Mouse (Mus musculus) kidney, embryonic 14.5 days (tissue): Measurements from ENCODE around the gene Hvcn1. TPM values are rescaled to one million over a fixed set of nuclear protein-coding genes. Genes with fewer than 3 reads are reported as not detected.

Experiments used
- ATAC-seq: fragments of 200-750 bp; cut with Nextera tagmentation; 2 replicates; pipeline ENCODE4 v1.8.0; 2017; ENCODE audit warnings: moderate number of reproducible peaks, mild to moderate bottlenecking, moderate TSS enrichment, moderate library complexity; ENCODE audit not compliant: low FRiP score, low TSS enrichment
- H3K27ac ChIP-seq: fragments of 300-500 bp; sonication (generic); 2 replicates; pipeline ENCODE4 v1.5.1; 2014; ENCODE audit warnings: low read depth, mild to moderate bottlenecking, low read length, moderate library complexity, mixed read lengths
- H3K27me3 ChIP-seq: fragments of 300-500 bp; sonication (generic); 2 replicates; pipeline ENCODE4 v1.6.1; 2014; ENCODE audit warnings: mild to moderate bottlenecking, low read length; ENCODE audit not compliant: control insufficient read depth, insufficient read depth
- H3K36me3 ChIP-seq: fragments of 300-500 bp; sonication (generic); 2 replicates; pipeline ENCODE4 v1.6.1; 2014; ENCODE audit warnings: low read length, mixed read lengths; ENCODE audit not compliant: control insufficient read depth, insufficient read depth
- H3K4me1 ChIP-seq: fragments of 300-500 bp; sonication (generic); 2 replicates; pipeline ENCODE4 v1.6.1; 2014; ENCODE audit warnings: low read length, mixed read lengths; ENCODE audit not compliant: control insufficient read depth, insufficient read depth
- H3K4me2 ChIP-seq: fragments of 300-500 bp; sonication (generic); replicated peaks from 2 replicates; pipeline ENCODE4 v1.6.1; 2014; ENCODE audit warnings: low read depth, mild to moderate bottlenecking, low read length
- H3K4me3 ChIP-seq: fragments of 300-500 bp; sonication (generic); 2 replicates; pipeline ENCODE4 v1.5.1; 2014; ENCODE audit warnings: mild to moderate bottlenecking, low read length
- H3K9ac ChIP-seq: fragments of 300-500 bp; sonication (generic); 2 replicates; pipeline ENCODE4 v1.6.1; 2014; ENCODE audit warnings: low read depth, mild to moderate bottlenecking, low read length, moderate library complexity
- H3K9me3 ChIP-seq: fragments of 300-500 bp; sonication (generic); 2 replicates; pipeline ENCODE4 v1.6.1; 2016; ENCODE audit warnings: low read length; ENCODE audit not compliant: control insufficient read depth
- WGBS: fragments of 180-500 bp; shearing (Covaris S2); extraction: QIAGEN DNeasy Blood & Tissue Kit; methylation state at CpG from one replicate; pipeline ENCODE4 v1.1.7; 2014; 5-methylcytosine and 5-hydroxymethylcytosine counted together
- polyA plus RNA-seq: library from polyadenylated mRNA; unstranded; fragments of >200 nt; fragmentation: Nextera tagmentation; extraction: Ambion mirVana; gene quantifications from 2 replicates; pipeline ENCODE4 v1.2.1, GENCODE M21; 2014

The Hvcn1 gene
- polyA plus RNA-seq, 1 experiment from 2014 or later, result 12.7 TPM

GRCm38 (mm10) chr5:122237200-122237599 lies 30.6 kb downstream of the Hvcn1 start:
- Histone ChIP-seq H3K27ac (no peak overlapping the region), H3K36me3 (peaks cover 28% of the 10 kb centered on the region), H3K9ac (no peak overlapping the region), H3K4me3 (no peak overlapping the region), H3K27me3 (no peaks in the 10 kb centered on the region), H3K9me3 (no peaks in the 10 kb centered on the region), H3K4me1 (no peaks in the 10 kb centered on the region), H3K4me2 (no peak overlapping the region)
- no peak for ATAC-seq
- WGBS, result 68% methylated on average over 5 of the region's 5 CpGs

GRCm38 (mm10) chr5:122239618-122240017 lies 33.0 kb downstream of the Hvcn1 start:
- Histone ChIP-seq H3K4me2 (no peak overlapping the region), H3K9me3 (no peaks in the 10 kb centered on the region), H3K27ac (no peak overlapping the region), H3K4me3 (no peak overlapping the region), H3K36me3 (peaks cover 30% of the 10 kb centered on the region), H3K27me3 (no peaks in the 10 kb centered on the region), H3K4me1 (no peaks in the 10 kb centered on the region), H3K9ac (no peak overlapping the region)
- WGBS, result 87% methylated on average over 7 of the region's 7 CpGs
- no peak for ATAC-seq

DNA sequence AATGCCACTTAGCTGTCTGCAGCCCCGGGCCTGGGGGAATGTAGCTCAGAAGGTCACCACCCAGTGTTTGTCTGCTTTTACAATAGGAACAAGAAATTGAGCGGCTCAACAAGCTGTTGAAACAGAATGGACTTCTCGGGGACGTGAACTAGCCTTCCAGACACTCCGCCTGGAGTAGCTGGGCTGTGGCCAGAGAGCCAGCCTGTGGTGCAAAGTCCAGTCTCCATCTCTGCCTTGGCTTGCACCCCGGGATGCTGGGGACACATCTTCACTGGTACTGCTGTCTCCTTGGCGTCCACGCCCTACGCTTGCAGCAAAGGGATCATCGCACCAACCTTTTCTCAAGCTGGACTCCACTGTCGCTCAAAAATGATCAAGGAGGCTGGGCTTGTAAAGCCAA lies 33.9 kb downstream of the Hvcn1 start:
- H3K27me3 ChIP-seq, result no peaks in the 10 kb centered on the region
- H3K4me2 ChIP-seq, result no peak overlapping the region
- peaks cover 30% of the 10 kb centered on the region for H3K36me3 ChIP-seq
- WGBS, result 95% methylated on average over 11 of the region's 11 CpGs
- no peaks in the 10 kb centered on the region for H3K9me3 ChIP-seq
- no peaks in the 10 kb centered on the region for H3K4me1 ChIP-seq
- no peak overlapping the region for H3K4me3 ChIP-seq
- no peak overlapping the region for H3K9ac ChIP-seq
- ATAC-seq, result no peak
- no peak overlapping the region for H3K27ac ChIP-seq

GRCm38 (mm10) chr5:122240989-122241388 lies 34.4 kb downstream of the Hvcn1 start:
- Histone ChIP-seq H3K4me1 (no peaks in the 10 kb centered on the region), H3K9me3 (no peaks in the 10 kb centered on the region), H3K36me3 (peaks cover 30% of the 10 kb centered on the region), H3K27ac (no peak overlapping the region), H3K4me2 (no peak overlapping the region), H3K27me3 (no peaks in the 10 kb centered on the region), H3K9ac (no peak overlapping the region), H3K4me3 (no peak overlapping the region)
- WGBS, result 72% methylated on average over 1 of the region's 1 CpGs
- ATAC-seq, result no peak

DNA sequence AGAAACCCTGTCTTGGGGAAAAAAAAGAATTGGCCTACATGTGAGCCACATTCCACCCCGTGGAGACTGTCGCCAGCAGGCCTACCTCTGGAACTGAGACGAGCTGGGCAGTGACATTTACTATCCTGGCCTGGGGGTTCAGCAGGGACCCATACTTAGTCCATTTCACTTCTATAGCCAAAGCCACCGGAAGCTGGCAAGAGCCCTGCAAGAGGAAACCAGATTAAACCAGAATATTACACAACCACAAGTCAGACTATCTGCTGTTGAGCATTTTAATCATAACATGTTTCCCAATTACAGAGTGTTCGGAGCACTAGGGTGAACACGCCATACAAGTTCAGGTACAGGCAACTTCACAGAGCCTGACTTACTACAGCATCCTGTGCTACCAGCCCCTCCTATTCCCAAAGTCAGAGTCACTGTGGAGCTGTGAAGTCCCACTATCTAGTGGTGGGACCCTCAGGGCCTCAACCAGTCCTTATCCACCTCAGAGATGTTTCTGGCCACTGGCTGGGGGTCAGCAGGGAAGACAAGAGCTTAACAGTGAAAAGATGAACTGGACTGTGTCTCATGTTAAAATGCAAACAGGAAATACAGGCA lies 36.0 kb downstream of the Hvcn1 start:
- Histone ChIP-seq H3K9me3 (no peaks in the 10 kb centered on the region), H3K4me1 (no peaks in the 10 kb centered on the region), H3K36me3 (peaks cover 34% of the 10 kb centered on the region), H3K4me3 (no peak overlapping the region), H3K27me3 (no peaks in the 10 kb centered on the region), H3K4me2 (no peak overlapping the region), H3K9ac (no peak overlapping the region), H3K27ac (no peak overlapping the region)
- 88% methylated on average over 6 of the region's 6 CpGs for WGBS
- ATAC-seq, result no peak

GRCm38 (mm10) chr5:122243781-122244523 lies 37.3 kb downstream of the Hvcn1 start:
- Histone ChIP-seq H3K36me3 (peaks cover 44% of the 10 kb centered on the region), H3K27me3 (no peaks in the 10 kb centered on the region), H3K4me3 (no peak overlapping the region), H3K4me2 (no peak overlapping the region), H3K4me1 (no peaks in the 10 kb centered on the region), H3K27ac (no peak overlapping the region), H3K9ac (no peak overlapping the region), H3K9me3 (no peaks in the 10 kb centered on the region)
- no peak for ATAC-seq
- 82% methylated on average over 17 of the region's 17 CpGs for WGBS

- Histone ChIP-seq H3K4me1 (no peaks in the 10 kb centered on the region), H3K4me2 (no peak overlapping the region), H3K27me3 (no peaks in the 10 kb centered on the region), H3K9ac (no peak overlapping the region), H3K36me3 (peaks cover 36% of the 10 kb centered on the region), H3K4me3 (no peak overlapping the region), H3K27ac (no peak overlapping the region), H3K9me3 (no peaks in the 10 kb centered on the region)
- WGBS, result 63% methylated on average over 3 of the region's 3 CpGs
- no peak for ATAC-seq
These were observed 38.6 kb downstream of the Hvcn1 start for GRCm38 (mm10) chr5:122245186-122245585.

DNA sequence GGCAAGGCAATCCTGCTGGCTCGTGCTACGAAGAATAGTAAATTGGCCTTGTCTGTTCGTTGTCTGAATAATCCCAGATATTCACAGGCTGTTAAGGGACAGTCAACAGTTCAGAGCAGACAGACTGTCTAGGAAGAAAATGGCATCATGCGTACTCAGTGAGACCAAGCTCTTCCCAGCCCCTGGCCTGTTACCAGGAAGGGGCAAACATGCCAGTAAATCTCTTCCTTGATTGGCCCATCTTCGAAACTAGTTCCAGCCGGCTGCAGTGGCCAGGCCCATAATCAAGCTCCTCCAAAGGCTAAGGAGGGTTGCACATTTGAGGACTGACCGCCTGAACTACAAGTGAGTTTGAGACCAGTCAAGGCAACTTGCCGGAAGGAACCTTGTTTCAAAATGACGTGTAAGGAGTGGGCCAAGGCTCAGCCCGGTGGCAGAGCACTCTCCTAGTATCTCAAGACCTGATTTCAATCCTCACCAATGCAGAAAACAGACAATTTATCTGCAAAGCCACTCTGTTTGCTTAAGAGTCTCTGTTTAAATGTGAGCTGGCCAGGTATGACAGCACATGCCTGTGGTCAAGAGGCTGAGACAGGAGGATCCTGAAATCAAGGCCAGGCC lies 40.1 kb downstream of the Hvcn1 start:
- H3K27ac ChIP-seq, result no peak overlapping the region
- no peak for ATAC-seq
- H3K27me3 ChIP-seq, result no peaks in the 10 kb centered on the region
- WGBS, result 75% methylated on average over 10 of the region's 10 CpGs
- no peaks in the 10 kb centered on the region for H3K9me3 ChIP-seq
- H3K4me3 ChIP-seq, result no peak overlapping the region
- no peak overlapping the region for H3K4me2 ChIP-seq
- peaks cover 27% of the 10 kb centered on the region for H3K36me3 ChIP-seq
- no peak overlapping the region for H3K9ac ChIP-seq
- H3K4me1 ChIP-seq, result no peaks in the 10 kb centered on the region

DNA sequence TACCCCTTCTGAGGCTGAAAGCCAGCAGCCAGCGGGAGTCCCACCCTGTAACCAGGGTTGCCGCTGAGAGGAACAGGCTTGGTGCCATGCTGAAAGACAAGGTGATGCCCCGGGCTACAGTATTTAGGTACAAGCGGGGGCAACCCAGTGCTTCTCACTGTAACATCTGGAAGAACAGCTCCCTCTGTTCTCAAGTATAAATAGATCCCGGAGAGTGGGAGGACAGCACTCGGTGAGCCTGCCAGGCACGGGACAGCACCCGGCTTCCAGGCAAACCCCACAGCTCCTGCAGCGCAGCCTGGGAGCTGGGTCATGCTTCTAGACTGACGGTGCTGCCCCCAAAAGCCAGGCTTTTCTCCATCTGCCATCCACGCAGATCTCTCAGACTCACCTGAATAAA lies 40.9 kb downstream of the Hvcn1 start:
- H3K4me1 ChIP-seq, result no peaks in the 10 kb centered on the region
- no peak overlapping the region for H3K27ac ChIP-seq
- no peaks in the 10 kb centered on the region for H3K9me3 ChIP-seq
- ATAC-seq, result no peak
- no peak overlapping the region for H3K9ac ChIP-seq
- no peaks in the 10 kb centered on the region for H3K27me3 ChIP-seq
- WGBS, result 78% methylated on average over 11 of the region's 11 CpGs
- no peak overlapping the region for H3K4me2 ChIP-seq
- H3K36me3 ChIP-seq, result peaks cover 28% of the 10 kb centered on the region
- H3K4me3 ChIP-seq, result no peak overlapping the region
